Comparison of ENCODE assay signal across 15 mouse cellular contexts in the genomic region with DNA sequence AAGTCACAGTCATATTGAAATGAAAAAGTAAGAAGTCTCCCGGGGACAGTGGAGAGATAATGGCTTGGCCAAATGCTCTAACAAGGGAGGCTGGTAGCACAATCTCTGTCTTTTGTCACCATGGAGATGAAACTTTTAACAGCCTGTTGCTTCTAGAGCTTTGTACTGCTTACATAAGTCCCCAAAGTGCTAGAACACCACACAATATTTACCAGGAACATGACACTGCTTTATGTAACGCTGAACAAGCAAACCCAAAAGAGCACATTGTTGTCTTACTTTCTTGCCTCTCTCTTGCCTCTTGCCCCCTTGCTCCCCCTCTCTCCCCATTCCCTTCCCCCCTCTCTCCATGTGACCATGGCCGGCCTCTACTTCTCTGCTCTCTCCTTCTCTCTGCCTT.
"Had no signal": no experiment of that assay in that cellular context is flagged by ENCODE, and none has a peak within 500 bp of the region (broad histone marks: within the 10 kb centered on the region; RNA-seq: fewer than 3 reads in every experiment).

No protein-coding gene starts in this region.

- H3K4me1 ChIP-seq: kidney, embryonic 15.5 days; limb, embryonic 10.5 days; limb, embryonic 13.5 days had no signal

- H3K36me3 ChIP-seq: kidney, embryonic 15.5 days; limb, embryonic 10.5 days; limb, embryonic 13.5 days had no signal

- H3K4me3 ChIP-seq: kidney, embryonic 15.5 days; layer of hippocampus, adult 2 months; limb, embryonic 10.5 days; limb, embryonic 13.5 days had no signal

- H3K27me3 ChIP-seq: kidney, embryonic 15.5 days; limb, embryonic 13.5 days had no signal

- H3K4me2 ChIP-seq: kidney, embryonic 15.5 days; limb, embryonic 13.5 days; lung, embryonic 14.5 days had no signal

- H3K9me3 ChIP-seq: kidney, embryonic 15.5 days; limb, embryonic 10.5 days; limb, embryonic 13.5 days had no signal

- DNase-seq: kidney, postnatal 14 days; layer of hippocampus, adult 9-11 months; liver; liver, postnatal 0 days; lung, embryonic 14.5 days; lung, postnatal 14 days; midbrain, embryonic 14.5 days; thymus, adult 18-20 months; thymus, postnatal 36 days had no signal

- ATAC-seq: intestine, postnatal 0 days; liver, postnatal 0 days had no signal

- H3K27ac ChIP-seq: kidney, embryonic 15.5 days; layer of hippocampus, adult 2 months; limb, embryonic 10.5 days; limb, embryonic 13.5 days; liver, embryonic 14.5 days had no signal

- H3K9ac ChIP-seq: kidney, embryonic 15.5 days; limb, embryonic 13.5 days; liver, embryonic 14.5 days; liver, postnatal 0 days; lung, embryonic 14.5 days had no signal
